Mouse (Mus musculus) myocyte (in vitro differentiated cells): ENCODE data around the gene Dnah14. TPM values are rescaled to one million over a fixed set of nuclear protein-coding genes. Genes with fewer than 3 reads are reported as not detected.

Source experiments
- H3K27me3 ChIP-seq: one replicate; pipeline ENCODE4 v1.6.1; 2011; ENCODE audit not compliant: control insufficient read depth, insufficient read depth, insufficient read length
- H3K36me3 ChIP-seq: one replicate; pipeline ENCODE4 v1.6.1; 2011; ENCODE audit not compliant: control insufficient read depth, insufficient read depth
- H3K4me2 ChIP-seq: one replicate; pipeline ENCODE4 v1.6.1; 2011; ENCODE audit warnings: low read depth, control low read depth
- H3K4me3 ChIP-seq: one replicate; pipeline ENCODE4 v1.5.1; 2011; ENCODE audit warnings: mild to moderate bottlenecking, control low read depth, moderate library complexity
- H3K79me2 ChIP-seq: one replicate; pipeline ENCODE4 v1.6.1; 2011; ENCODE audit not compliant: control insufficient read depth, insufficient read depth
- H3ac ChIP-seq: one replicate; pipeline ENCODE4 v1.6.1; 2011; ENCODE audit not compliant: control insufficient read depth, insufficient read length
- CEBPB ChIP-seq: IDR thresholded peaks from 2 replicates; pipeline ENCODE4 v1.6.1; 2011; ENCODE audit warnings: mild to moderate bottlenecking, moderate library complexity; ENCODE audit not compliant: poor library complexity, insufficient read depth, severe bottlenecking
- E2F4 ChIP-seq: IDR thresholded peaks from one replicate; pipeline ENCODE4 v1.6.1; 2011; ENCODE audit warnings: mild to moderate bottlenecking, control low read depth, moderate library complexity; ENCODE audit not compliant: insufficient read depth
- MAX ChIP-seq: IDR thresholded peaks from one replicate; pipeline ENCODE4 v1.6.1; 2011; ENCODE audit warnings: low read depth, mild to moderate bottlenecking, control low read depth
- MYOD1 ChIP-seq, 3 experiments: IDR thresholded peaks; one replicate each; pipeline ENCODE4 v1.6.1; 2011; ENCODE audit warnings: control low read depth in 2 of 3, low read depth in 2 of 3, mild to moderate bottlenecking in 2 of 3, moderate library complexity in 1 of 3; ENCODE audit not compliant: insufficient read length in 2 of 3, control insufficient read depth in 1 of 3
- MYOG ChIP-seq, 3 experiments: IDR thresholded peaks; one replicate each; pipeline ENCODE4 v1.6.1; 2011; ENCODE audit warnings: control low read depth in 2 of 3, low read depth in 2 of 3, mild to moderate bottlenecking in 2 of 3; ENCODE audit not compliant: insufficient read length in 2 of 3, control insufficient read depth in 1 of 3, insufficient read depth in 1 of 3
- POLR2A ChIP-seq: IDR thresholded peaks from one replicate; pipeline ENCODE4 v1.6.1; 2011; ENCODE audit warnings: low read depth, mild to moderate bottlenecking, control low read depth, moderate library complexity; ENCODE audit not compliant: insufficient read length
- POLR2AphosphoS2 ChIP-seq: IDR thresholded peaks from one replicate; pipeline ENCODE4 v1.6.1; 2011; ENCODE audit warnings: low read depth, control low read depth; ENCODE audit not compliant: insufficient read length
- REST ChIP-seq: IDR thresholded peaks from one replicate; pipeline ENCODE4 v1.6.1; 2011; ENCODE audit warnings: mild to moderate bottlenecking, control low read depth, moderate library complexity; ENCODE audit not compliant: insufficient read depth, insufficient read length
- SRF ChIP-seq: IDR thresholded peaks from one replicate; pipeline ENCODE4 v1.6.1; 2011; ENCODE audit warnings: low read depth; ENCODE audit not compliant: control insufficient read depth, insufficient read length
- TCF12 ChIP-seq: IDR thresholded peaks from one replicate; pipeline ENCODE4 v1.6.1; 2011; ENCODE audit warnings: mild to moderate bottlenecking, control low read depth; ENCODE audit not compliant: poor library complexity, insufficient read depth, severe bottlenecking
- TCF3 ChIP-seq: IDR thresholded peaks from one replicate; pipeline ENCODE4 v1.6.1; 2011; ENCODE audit warnings: low read depth, control low read depth; ENCODE audit not compliant: insufficient read length
- USF1 ChIP-seq: IDR thresholded peaks from one replicate; pipeline ENCODE4 v1.6.1; 2011; ENCODE audit warnings: low read depth, mild to moderate bottlenecking, control low read depth, moderate library complexity
- polyA plus RNA-seq: library from polyadenylated mRNA; unstranded; fragments of >200 nt; fragmentation: generic; extraction: Trizol; gene quantifications from one replicate; pipeline ENCODE4 v1.2.1, GENCODE M21; 2012; ENCODE audit warnings: missing spikeins

The Dnah14 gene
- polyA plus RNA-seq, 1 experiment: 0.29 TPM

DNA sequence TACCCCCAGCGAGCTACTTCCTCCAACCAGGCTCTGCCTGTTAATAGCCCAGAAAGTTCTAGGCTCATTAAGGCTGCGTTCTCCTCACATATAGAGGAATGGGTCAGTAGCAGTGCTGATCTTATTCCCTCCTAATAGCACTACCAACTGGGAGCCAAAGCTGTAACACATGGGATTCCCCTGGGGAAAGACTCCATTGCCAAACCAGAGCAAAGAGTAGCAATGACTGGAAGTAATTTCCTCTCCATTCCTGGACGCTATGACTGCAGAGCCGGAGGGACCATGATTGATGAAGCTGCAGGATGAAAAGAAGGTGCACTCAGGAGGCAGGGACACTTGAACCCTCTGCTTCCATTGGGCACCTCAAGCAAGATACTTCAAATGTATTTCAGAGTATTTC lies 274.1 kb downstream of the Dnah14 start:
- H3K79me2 ChIP-seq: no peaks in the 10 kb centered on the region
- TF ChIP-seq MYOG (IDR thresholded peaks at IDR 0.05; ENCODE audit: control insufficient read depth in 1 of 3, insufficient read depth in 1 of 3, insufficient read length in 2 of 3, low read depth in 2 of 3) (no peak), REST (no peak), MAX (no peak), SRF (no peak), TCF3 (no peak), TCF12 (no peak), CEBPB (no peak), POLR2A (no peak), E2F4 (no peak), POLR2AphosphoS2 (no peak), USF1 (no peak), MYOD1 (IDR thresholded peaks at IDR 0.05; ENCODE audit: control insufficient read depth in 1 of 3, insufficient read length in 2 of 3, low read depth in 2 of 3) (no peak)
- H3K4me3 ChIP-seq: no peak overlapping the region
- H3K27me3 ChIP-seq: no peaks in the 10 kb centered on the region
- H3ac ChIP-seq: no peak overlapping the region
- no peaks in the 10 kb centered on the region for H3K36me3 ChIP-seq
- no peak overlapping the region for H3K4me2 ChIP-seq

DNA sequence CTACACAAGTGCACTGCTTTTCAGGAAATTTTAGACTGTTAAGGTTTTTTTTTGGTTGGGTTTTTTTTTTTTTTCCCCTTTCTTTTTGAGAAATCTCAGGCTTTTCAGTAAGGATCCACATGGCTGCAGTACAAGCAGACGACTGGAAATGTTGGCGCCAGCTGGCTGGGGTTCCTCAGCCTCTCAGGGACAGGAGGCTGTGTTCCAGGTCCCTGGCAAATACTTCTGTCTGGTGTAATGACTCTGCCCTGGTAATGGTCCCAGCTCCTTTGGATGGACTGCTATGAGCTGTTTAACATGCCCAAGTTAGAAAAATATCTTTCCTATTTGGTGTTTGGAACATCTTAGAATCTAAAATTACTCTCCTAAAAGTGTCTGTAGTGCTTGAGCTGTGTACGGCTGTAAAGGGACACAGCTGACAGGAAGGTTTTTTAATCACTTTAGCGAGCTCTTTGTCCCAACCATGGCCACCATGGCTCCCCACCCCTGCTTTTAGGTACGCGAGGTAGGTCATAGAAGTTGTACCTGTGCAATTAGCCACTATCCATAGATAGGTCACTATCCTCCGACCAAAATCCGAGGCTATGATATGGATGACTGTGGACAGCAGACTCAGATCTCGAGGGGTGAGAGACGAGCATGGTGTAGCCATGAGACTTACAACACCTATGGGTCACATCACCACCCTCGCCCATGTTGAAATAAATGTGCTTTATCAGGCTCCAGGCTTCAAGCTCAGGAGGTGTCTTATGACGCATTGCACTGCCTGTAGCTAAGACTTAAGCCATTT lies 275.4 kb downstream of the Dnah14 start:
- Histone ChIP-seq H3K36me3 (no peaks in the 10 kb centered on the region), H3K27me3 (no peaks in the 10 kb centered on the region), H3K79me2 (no peaks in the 10 kb centered on the region), H3ac (no peak overlapping the region), H3K4me2 (no peak overlapping the region), H3K4me3 (no peak overlapping the region)
- TF ChIP-seq MAX (no peak), POLR2A (no peak), TCF12 (no peak), CEBPB (no peak), MYOG (IDR thresholded peaks at IDR 0.05; ENCODE audit: control insufficient read depth in 1 of 3, insufficient read depth in 1 of 3, insufficient read length in 2 of 3, low read depth in 2 of 3) (no peak), TCF3 (no peak), POLR2AphosphoS2 (no peak), SRF (no peak), REST (no peak), USF1 (no peak), E2F4 (no peak), MYOD1 (IDR thresholded peaks at IDR 0.05; ENCODE audit: control insufficient read depth in 1 of 3, insufficient read length in 2 of 3, low read depth in 2 of 3) (no peak)

DNA sequence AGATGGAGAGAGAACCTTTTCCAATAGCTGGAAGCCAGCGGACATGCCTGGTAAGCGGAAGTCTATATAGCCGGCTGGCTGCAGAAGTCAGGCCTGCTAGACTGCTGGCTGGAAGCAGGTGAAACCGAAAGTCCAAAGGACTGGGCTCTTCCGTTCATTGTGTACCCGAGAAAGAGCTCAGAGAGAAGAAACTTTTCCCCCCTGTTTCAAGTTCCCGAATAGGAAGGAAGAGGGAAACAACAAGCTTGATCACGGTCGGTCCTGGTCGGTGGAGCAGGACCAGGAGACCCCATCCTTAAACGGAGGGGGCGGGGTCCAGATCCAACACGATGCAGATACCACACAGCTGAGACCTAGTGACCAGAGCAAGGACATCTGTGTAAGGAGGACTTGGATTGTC lies 276.1 kb downstream of the Dnah14 start:
- Histone ChIP-seq H3K27me3 (no peaks in the 10 kb centered on the region), H3K36me3 (no peaks in the 10 kb centered on the region), H3K4me3 (no peak overlapping the region), H3K79me2 (no peaks in the 10 kb centered on the region), H3ac (no peak overlapping the region), H3K4me2 (no peak overlapping the region)
- TF ChIP-seq USF1: no peak
- no peak for TF ChIP-seq MYOD1 (IDR thresholded peaks at IDR 0.05; ENCODE audit: control insufficient read depth in 1 of 3, insufficient read length in 2 of 3, low read depth in 2 of 3)
- TF ChIP-seq CEBPB: no peak
- no peak for TF ChIP-seq MAX
- TF ChIP-seq SRF: no peak

DNA sequence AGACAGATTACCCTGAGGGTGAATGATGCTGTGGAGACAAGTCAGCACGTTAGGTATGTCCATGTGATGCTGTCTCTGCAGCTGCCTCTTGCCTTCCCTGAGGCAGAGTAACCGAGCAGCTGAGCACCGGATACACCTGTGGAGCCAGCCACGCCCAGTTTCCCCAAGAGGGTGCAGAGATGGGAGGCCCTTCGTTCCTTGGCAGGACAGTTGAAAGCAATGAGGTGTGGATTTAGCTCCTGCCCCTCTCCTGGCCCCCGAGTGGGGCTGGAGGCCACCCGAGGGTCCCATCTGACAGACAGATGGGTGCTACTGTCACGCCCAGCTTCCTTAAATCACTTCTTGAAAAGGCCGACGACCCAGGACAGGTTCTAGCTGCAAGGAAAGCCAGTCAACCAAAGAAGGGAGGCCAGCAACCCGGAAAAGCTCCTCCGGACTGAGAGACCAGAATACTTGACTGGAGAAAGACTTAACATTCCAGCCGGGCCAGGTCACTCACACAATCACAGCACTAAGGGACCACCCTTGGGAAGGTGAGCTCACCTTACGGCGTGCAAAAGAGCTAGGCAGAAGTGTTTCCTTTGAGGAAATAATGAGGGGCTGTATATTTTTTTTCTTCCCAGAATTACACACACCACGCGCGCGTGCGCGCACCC lies 276.9 kb downstream of the Dnah14 start:
- no peaks in the 10 kb centered on the region for H3K27me3 ChIP-seq
- no peaks in the 10 kb centered on the region for H3K36me3 ChIP-seq
- TF ChIP-seq MYOD1 (IDR thresholded peaks at IDR 0.05; ENCODE audit: control insufficient read depth in 1 of 3, insufficient read length in 2 of 3, low read depth in 2 of 3) (no peak), TCF12 (no peak), TCF3 (no peak), MYOG (IDR thresholded peaks at IDR 0.05; ENCODE audit: control insufficient read depth in 1 of 3, insufficient read depth in 1 of 3, insufficient read length in 2 of 3, low read depth in 2 of 3) (no peak), POLR2AphosphoS2 (no peak), POLR2A (no peak), USF1 (no peak), CEBPB (no peak), MAX (no peak), SRF (no peak), E2F4 (no peak), REST (no peak)
- H3K4me2 ChIP-seq: no peak overlapping the region
- H3K79me2 ChIP-seq: no peaks in the 10 kb centered on the region
- no peak overlapping the region for H3K4me3 ChIP-seq
- H3ac ChIP-seq: no peak overlapping the region
